Mouse (Mus musculus): ENCODE data around the gene Sirpa. TPM values are rescaled to one million over a fixed set of nuclear protein-coding genes. Genes with fewer than 3 reads are reported as not detected.

Sirpa gene
- polyA plus RNA-seq, 1 experiment from 2014 or later: 13.2 TPM

DNA sequence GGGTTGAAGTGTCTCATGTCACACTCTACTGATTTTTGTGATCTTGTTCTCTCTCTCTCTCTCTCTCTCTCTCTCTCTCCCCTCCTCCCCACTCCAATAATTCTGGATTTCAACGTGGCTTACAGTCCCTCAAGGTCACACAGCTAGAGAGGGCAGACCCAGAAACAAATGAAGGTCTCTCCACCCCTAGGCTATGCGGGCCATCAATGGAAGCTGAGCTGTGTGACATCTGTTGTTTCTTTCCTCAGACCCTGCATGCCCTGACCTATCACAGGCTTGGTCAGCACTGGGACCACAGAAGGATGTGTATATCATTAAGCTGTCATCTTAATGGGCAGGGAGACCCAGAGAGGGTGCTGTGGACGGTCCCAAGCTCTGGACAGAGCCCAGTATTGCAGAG is 5.4 kb upstream of the Sirpa start:
- no peaks in the 10 kb centered on the region for H3K9me3 ChIP-seq (ENCODE audit: control insufficient read depth, low read length)
- H3K4me2 ChIP-seq (replicated peaks; ENCODE audit: low read depth): no peak overlapping the region
- no peaks in the 10 kb centered on the region for H3K27me3 ChIP-seq (ENCODE audit: control insufficient read depth, insufficient read depth, low read length)
- no peaks in the 10 kb centered on the region for H3K36me3 ChIP-seq (ENCODE audit: control insufficient read depth, insufficient read depth, low read length)
- no peak overlapping the region for H3K27ac ChIP-seq (replicated peaks)
- H3K4me1 ChIP-seq (replicated peaks; ENCODE audit: control insufficient read depth, insufficient read depth): no peaks in the 10 kb centered on the region
- WGBS: 58% methylated on average over 3 of the region's 3 CpGs
- no peak for ATAC-seq (ENCODE audit: low FRiP score, low TSS enrichment)
- no peak overlapping the region for H3K9ac ChIP-seq (ENCODE audit: low read length)
- H3K4me3 ChIP-seq (ENCODE audit: low read depth, low read length): no peak overlapping the region
- DNase-seq (ENCODE audit: low spot score): no peak
- no peak for TF ChIP-seq EP300 (optimal IDR thresholded peaks at IDR 0.05)

DNA sequence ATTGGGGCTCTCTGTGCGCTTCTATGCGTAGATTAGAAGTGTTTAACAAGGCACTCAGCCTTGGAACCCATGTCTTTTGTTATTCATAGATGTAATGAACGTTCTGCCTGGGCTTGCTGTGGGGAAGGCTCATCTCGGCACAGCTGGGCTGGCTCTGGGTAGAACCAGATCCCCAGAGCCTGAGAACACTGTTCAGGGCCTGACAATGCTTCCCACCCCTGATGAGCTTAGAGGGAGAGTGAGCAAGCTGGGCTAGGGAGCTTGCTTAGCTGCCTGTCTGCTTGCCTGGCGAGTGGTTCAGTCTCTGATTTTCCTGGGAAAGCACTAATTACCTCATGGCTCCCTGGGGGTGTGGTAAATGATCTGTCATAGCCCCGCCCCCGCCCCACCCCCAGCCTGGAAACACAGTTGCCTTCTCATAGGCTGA is 4.8 kb upstream of the Sirpa start:
- ATAC-seq (ENCODE audit: low FRiP score, low TSS enrichment) (peak; percentile 38; the same call in 1 of the 2 replicates), DNase-seq (ENCODE audit: low spot score) (peak; percentile 45)
- no peak overlapping the region for H3K4me3 ChIP-seq (ENCODE audit: low read depth, low read length)
- H3K36me3 ChIP-seq (ENCODE audit: control insufficient read depth, insufficient read depth, low read length): no peaks in the 10 kb centered on the region
- H3K27me3 ChIP-seq (ENCODE audit: control insufficient read depth, insufficient read depth, low read length): no peaks in the 10 kb centered on the region
- WGBS: 28% methylated on average over 7 of the region's 7 CpGs
- no peak overlapping the region for H3K4me2 ChIP-seq (replicated peaks; ENCODE audit: low read depth)
- H3K9me3 ChIP-seq (ENCODE audit: control insufficient read depth, low read length): no peaks in the 10 kb centered on the region
- TF ChIP-seq CTCF (IDR thresholded peaks at IDR 0.05; ENCODE audit: low read depth): no peak
- no peak for TF ChIP-seq EP300 (optimal IDR thresholded peaks at IDR 0.05)
- H3K4me1 ChIP-seq (replicated peaks; ENCODE audit: control insufficient read depth, insufficient read depth): no peaks in the 10 kb centered on the region
- H3K27ac ChIP-seq (replicated peaks): no peak overlapping the region
- H3K9ac ChIP-seq (ENCODE audit: low read length): no peak overlapping the region

DNA sequence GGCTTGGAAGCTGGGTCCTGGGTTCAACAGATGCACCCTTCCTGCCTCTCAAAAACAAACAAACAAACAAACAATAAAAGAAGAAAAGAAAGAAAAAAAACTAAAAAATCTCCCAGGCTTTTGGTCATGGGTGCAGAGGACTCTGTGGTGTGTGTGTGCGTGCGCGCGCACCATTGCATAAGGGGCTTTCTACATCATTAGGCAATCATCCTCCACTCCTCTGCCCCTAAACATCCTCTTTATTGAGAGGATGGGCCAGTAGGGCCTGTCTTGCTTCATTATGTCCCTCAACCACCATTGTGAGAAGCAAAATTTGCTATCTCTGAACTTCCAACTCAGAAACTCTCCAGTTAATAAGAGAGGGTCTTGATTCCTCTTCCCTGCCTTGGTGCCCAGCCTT is 738 bp upstream of the Sirpa start:
- no peak for TF ChIP-seq EP300 (optimal IDR thresholded peaks at IDR 0.05)
- TF ChIP-seq CTCF (IDR thresholded peaks at IDR 0.05; ENCODE audit: low read depth): no peak
- WGBS: 86% methylated on average over 4 of the region's 4 CpGs
- H3K9me3 ChIP-seq (ENCODE audit: control insufficient read depth, low read length): no peaks in the 10 kb centered on the region
- H3K4me2 ChIP-seq (replicated peaks; ENCODE audit: low read depth): peak overlapping the region; percentile 87
- H3K9ac ChIP-seq (ENCODE audit: low read length): peak overlapping the region; percentile 82
- DNase-seq (ENCODE audit: low spot score) (no peak), ATAC-seq (ENCODE audit: low FRiP score, low TSS enrichment) (no peak)
- no peak overlapping the region for H3K4me3 ChIP-seq (ENCODE audit: low read depth, low read length)
- no peaks in the 10 kb centered on the region for H3K4me1 ChIP-seq (replicated peaks; ENCODE audit: control insufficient read depth, insufficient read depth)
- H3K36me3 ChIP-seq (ENCODE audit: control insufficient read depth, insufficient read depth, low read length): no peaks in the 10 kb centered on the region
- no peaks in the 10 kb centered on the region for H3K27me3 ChIP-seq (ENCODE audit: control insufficient read depth, insufficient read depth, low read length)
- H3K27ac ChIP-seq (replicated peaks): peak overlapping the region; percentile 90; the same call in 1 of the 2 replicates

DNA sequence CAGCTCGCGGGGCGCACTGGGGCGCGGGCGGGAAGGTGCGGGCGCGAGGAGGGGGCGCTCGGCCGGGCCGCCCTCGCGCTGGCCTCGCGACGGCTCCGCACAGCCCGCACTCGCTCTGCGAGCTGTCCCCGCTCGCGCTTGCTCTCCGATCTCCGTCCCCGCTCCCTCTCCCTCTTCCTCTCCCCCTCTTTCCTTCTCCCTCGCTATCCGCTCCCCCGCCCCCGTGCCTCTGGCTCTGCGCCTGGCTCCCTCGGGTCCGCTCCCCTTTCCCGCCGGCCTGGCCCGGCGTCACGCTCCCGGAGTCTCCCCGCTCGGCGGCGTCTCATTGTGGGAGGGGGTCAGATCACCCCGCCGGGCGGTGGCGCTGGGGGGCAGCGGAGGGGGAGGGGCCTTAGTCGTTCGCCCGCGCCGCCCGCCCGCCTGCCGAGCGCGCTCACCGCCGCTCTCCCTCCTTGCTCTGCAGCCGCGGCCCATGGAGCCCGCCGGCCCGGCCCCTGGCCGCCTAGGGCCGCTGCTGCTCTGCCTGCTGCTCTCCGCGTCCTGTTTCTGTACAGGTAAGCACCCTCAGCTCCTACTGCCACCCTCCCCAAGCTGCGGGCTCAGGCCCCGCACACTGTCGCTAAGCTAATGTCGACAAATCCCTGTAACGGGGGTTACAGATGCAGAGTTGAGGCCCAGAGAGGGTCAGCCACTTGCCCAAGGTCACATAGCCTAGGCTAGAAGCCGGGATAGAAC is 673 bp downstream of the Sirpa start:
- H3K27ac ChIP-seq (replicated peaks): peak overlapping the region; percentile 90
- peak overlapping the region; percentile 68 for H3K4me3 ChIP-seq (ENCODE audit: low read depth, low read length)
- H3K9ac ChIP-seq (ENCODE audit: low read length): peak overlapping the region; percentile 82
- TF ChIP-seq EP300 (optimal IDR thresholded peaks at IDR 0.05): no peak
- TF ChIP-seq CTCF (IDR thresholded peaks at IDR 0.05; ENCODE audit: low read depth): peak; percentile 23; the same call in 1 of the 2 replicates
- peak; percentile 75 for DNase-seq (ENCODE audit: low spot score)
- peak overlapping the region; percentile 87 for H3K4me2 ChIP-seq (replicated peaks; ENCODE audit: low read depth)
- peak; percentile 70 for ATAC-seq (ENCODE audit: low FRiP score, low TSS enrichment)
- 0% methylated on average over 58 of the region's 77 CpGs for WGBS
- no peaks in the 10 kb centered on the region for H3K9me3 ChIP-seq (ENCODE audit: control insufficient read depth, low read length)
- H3K36me3 ChIP-seq (ENCODE audit: control insufficient read depth, insufficient read depth, low read length): no peaks in the 10 kb centered on the region
- no peaks in the 10 kb centered on the region for H3K27me3 ChIP-seq (ENCODE audit: control insufficient read depth, insufficient read depth, low read length)
- no peaks in the 10 kb centered on the region for H3K4me1 ChIP-seq (replicated peaks; ENCODE audit: control insufficient read depth, insufficient read depth)

DNA sequence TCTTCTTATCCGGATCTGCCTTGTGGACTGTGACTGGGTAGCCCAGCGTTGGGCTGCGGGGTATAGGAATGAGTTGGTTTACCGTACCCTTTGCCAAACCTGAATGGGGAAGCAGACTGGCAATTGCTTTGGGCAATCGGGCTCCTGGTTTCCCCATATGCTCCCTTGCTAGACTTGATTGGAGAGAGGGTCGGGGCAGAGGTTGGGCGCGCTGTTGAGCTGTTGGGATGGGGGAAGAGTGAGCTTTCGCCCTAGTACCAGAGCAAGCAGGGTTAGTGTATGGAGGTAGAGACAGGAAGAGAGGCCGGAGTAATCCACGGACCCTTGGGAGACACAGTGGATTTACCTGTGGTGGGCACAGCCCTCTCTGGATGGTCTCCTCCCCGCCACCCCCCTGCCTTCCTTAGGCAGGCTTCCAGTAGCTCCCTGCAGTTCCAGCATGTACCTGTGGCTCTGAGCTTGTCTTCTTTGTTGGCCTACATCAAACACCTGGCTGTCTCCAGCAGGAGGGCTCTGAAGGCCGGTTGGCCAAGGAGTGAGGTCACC is 1.3 kb downstream of the Sirpa start:
- Histone ChIP-seq H3K36me3 (ENCODE audit: control insufficient read depth, insufficient read depth, low read length) (no peaks in the 10 kb centered on the region), H3K27ac (replicated peaks) (peak overlapping the region; percentile 90), H3K9me3 (ENCODE audit: control insufficient read depth, low read length) (no peaks in the 10 kb centered on the region), H3K4me1 (replicated peaks; ENCODE audit: control insufficient read depth, insufficient read depth) (no peaks in the 10 kb centered on the region), H3K27me3 (ENCODE audit: control insufficient read depth, insufficient read depth, low read length) (no peaks in the 10 kb centered on the region), H3K4me2 (replicated peaks; ENCODE audit: low read depth) (peak overlapping the region; percentile 87), H3K4me3 (ENCODE audit: low read depth, low read length) (peak overlapping the region; percentile 68), H3K9ac (ENCODE audit: low read length) (peak overlapping the region; percentile 82)
- 10% methylated on average over 13 of the region's 13 CpGs for WGBS
- TF ChIP-seq CTCF (IDR thresholded peaks at IDR 0.05; ENCODE audit: low read depth) (no peak; the same call in 1 of the 2 replicates), EP300 (optimal IDR thresholded peaks at IDR 0.05) (no peak)
- peak; percentile 9; the same call in 1 of the 2 replicates for ATAC-seq (ENCODE audit: low FRiP score, low TSS enrichment)
- peak; percentile 29 for DNase-seq (ENCODE audit: low spot score)

DNA sequence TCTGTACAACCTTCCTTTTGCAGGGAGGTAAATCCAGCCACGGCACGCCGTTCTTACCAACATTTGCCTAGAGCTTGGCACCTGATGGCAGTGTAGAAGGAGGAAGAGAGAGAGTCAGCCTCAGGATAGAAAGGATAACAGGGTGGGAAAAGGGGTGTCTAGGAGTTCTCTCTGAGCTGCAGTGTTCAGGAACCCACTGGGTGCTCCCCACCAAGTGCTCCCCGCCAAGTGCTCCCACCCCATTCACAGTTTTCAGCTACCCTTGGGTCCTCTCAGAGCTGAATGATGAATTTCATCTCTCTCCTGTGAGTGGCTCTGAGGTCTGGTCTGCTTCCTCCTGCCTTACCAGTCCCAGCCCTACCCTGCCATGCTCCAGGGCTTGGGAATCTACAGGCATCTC is 1.9 kb downstream of the Sirpa start:
- Histone ChIP-seq H3K36me3 (ENCODE audit: control insufficient read depth, insufficient read depth, low read length) (no peaks in the 10 kb centered on the region), H3K4me3 (ENCODE audit: low read depth, low read length) (peak overlapping the region; percentile 68), H3K9me3 (ENCODE audit: control insufficient read depth, low read length) (no peaks in the 10 kb centered on the region), H3K27ac (replicated peaks) (no peak overlapping the region), H3K27me3 (ENCODE audit: control insufficient read depth, insufficient read depth, low read length) (no peaks in the 10 kb centered on the region), H3K4me1 (replicated peaks; ENCODE audit: control insufficient read depth, insufficient read depth) (no peaks in the 10 kb centered on the region), H3K9ac (ENCODE audit: low read length) (peak overlapping the region; percentile 27; the same call in 1 of the 2 replicates), H3K4me2 (replicated peaks; ENCODE audit: low read depth) (peak overlapping the region; percentile 87)
- no peak for DNase-seq (ENCODE audit: low spot score)
- TF ChIP-seq EP300 (optimal IDR thresholded peaks at IDR 0.05) (no peak), CTCF (IDR thresholded peaks at IDR 0.05; ENCODE audit: low read depth) (no peak)
- 62% methylated on average over 4 of the region's 4 CpGs for WGBS
- ATAC-seq (ENCODE audit: low FRiP score, low TSS enrichment): no peak
